Mouse (Mus musculus) cortical plate, adult 2 months (tissue): ENCODE data around the gene Smad9.

ENCODE experiments used
- CTCF ChIP-seq: fragments of 200-500 bp; IDR thresholded peaks from 2 replicates; pipeline ENCODE4 v1.5.1; 2011; ENCODE audit warnings: mild to moderate bottlenecking, control low read depth, low read length; ENCODE audit not compliant: insufficient read depth; ENCODE audit errors: extremely low read depth
- POLR2A ChIP-seq: fragments of 200-500 bp; IDR thresholded peaks from 2 replicates; pipeline ENCODE4 v1.6.1; 2011; ENCODE audit warnings: mild to moderate bottlenecking, low read length, control low read depth; ENCODE audit not compliant: insufficient read depth; ENCODE audit errors: extremely low read depth

GRCm38 (mm10) chr3:54737317-54737716 lies 18.1 kb upstream of the Smad9 start:
- no peak for TF ChIP-seq CTCF
- TF ChIP-seq POLR2A: no peak
